20 mouse cellular contexts compared by ENCODE assay signal in the genomic region with DNA sequence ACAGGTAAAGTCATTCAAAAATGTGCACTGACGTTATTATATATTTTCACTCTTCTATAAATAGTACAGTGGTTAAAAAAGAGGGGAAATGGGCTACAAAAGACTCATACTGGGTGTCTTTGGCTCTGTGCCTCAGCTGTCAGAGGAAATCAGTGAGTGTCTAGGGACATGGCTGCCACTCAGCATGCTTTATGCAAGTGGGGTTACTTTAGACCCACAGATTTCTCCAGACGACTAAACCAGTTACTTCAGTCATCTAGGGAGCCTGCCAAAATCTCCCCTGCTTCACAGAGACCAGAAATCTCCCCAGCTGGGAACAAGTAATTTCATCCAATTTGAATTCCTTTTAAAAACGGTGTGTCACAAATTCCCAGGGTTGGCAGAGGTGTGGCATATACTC. TPM values are rescaled to one million over a fixed set of nuclear protein-coding genes. Genes with fewer than 3 reads are reported as not detected.
DNase-seq lines count a peak whose midpoint lies in the region; ATAC-seq and TF ChIP-seq lines count a peak whose summit lies in the region.
"Had no signal": no experiment of that assay in that cellular context is flagged by ENCODE, and none has a peak within 500 bp of the region (broad histone marks: within the 10 kb centered on the region; RNA-seq: fewer than 3 reads in every experiment).

No protein-coding gene starts in this region.

- no peak overlapping the region for H3K27ac ChIP-seq in hindbrain, embryonic 13.5 days
- no peak overlapping the region for H3K27ac ChIP-seq in hindbrain, embryonic 11.5 days (ENCODE audit: low read depth, low read length)
- no peak overlapping the region; the same call in 1 of the 2 replicates for H3K27ac ChIP-seq in layer of hippocampus, adult 2 months
- H3K27ac ChIP-seq: embryonic facial prominence, embryonic 15.5 days; hindbrain, embryonic 10.5 days; intestine, embryonic 15.5 days; kidney, embryonic 15.5 days; liver, embryonic 13.5 days; neural tube, embryonic 13.5 days; stomach, postnatal 0 days had no signal

- DNase-seq in cerebellum, adult 9-11 months: peak; percentile 22
- DNase-seq in cerebellum, postnatal 36 days: no peak
- DNase-seq in hindbrain, embryonic 11.5 days (ENCODE audit: low spot score): no peak
- DNase-seq in 3T3-L1 (ENCODE audit: low read depth, low spot score) (peak; percentile 12), Patski (ENCODE audit: low read depth, low spot score) (no peak)
- DNase-seq in embryo, embryonic 11 days: no peak
- DNase-seq in layer of hippocampus, adult 2 months (ENCODE audit: low spot score in 2 of 2): no peak
- DNase-seq: adrenal gland, adult 2 months; gastrocnemius, postnatal 14 days; layer of hippocampus, postnatal 36 days; liver, embryonic 13.5 days; right cerebral cortex, postnatal 25 days; thymus, postnatal 14 days had no signal

- 0 out of 2 replicates have a peak, but pooled peaks have one; percentile 39 for ATAC-seq in hindbrain, embryonic 13.5 days (ENCODE audit: low FRiP score)
- no peak for ATAC-seq in hindbrain, embryonic 11.5 days (ENCODE audit: low FRiP score)
- ATAC-seq in Patski: peak; percentile 14
- ATAC-seq: intestine, embryonic 15.5 days had no signal

- 54% methylated on average over 3 of the region's 3 CpGs for WGBS in hindbrain, embryonic 13.5 days
- WGBS in hindbrain, embryonic 11.5 days: 69% methylated on average over 3 of the region's 3 CpGs

- POLR2A ChIA-PET in Patski (lab: Charles Lee): interaction anchor here (1.2 kb wide), 1 partner anchor 29 kb away, joined by 3 read pairs; no protein-coding TSS in a partner anchor

- no peak for TF ChIP-seq CTCF in Patski (IDR thresholded peaks at IDR 0.05)
- TF ChIP-seq CTCF in layer of hippocampus, adult 2 months (conservative IDR thresholded peaks at IDR 0.05): no peak

- no peaks in the 10 kb centered on the region for H3K9me3 ChIP-seq in hindbrain, embryonic 13.5 days
- no peaks in the 10 kb centered on the region for H3K9me3 ChIP-seq in hindbrain, embryonic 11.5 days (ENCODE audit: control insufficient read depth, low read length)
- H3K9me3 ChIP-seq: embryonic facial prominence, embryonic 15.5 days; hindbrain, embryonic 10.5 days; intestine, embryonic 15.5 days; kidney, embryonic 15.5 days; liver, embryonic 13.5 days; neural tube, embryonic 13.5 days had no signal

- H3K4me3 ChIP-seq in hindbrain, embryonic 13.5 days: no peak overlapping the region
- no peak overlapping the region for H3K4me3 ChIP-seq in hindbrain, embryonic 11.5 days (ENCODE audit: low read depth, low read length)
- H3K4me3 ChIP-seq in layer of hippocampus, adult 2 months: no peak overlapping the region
- H3K4me3 ChIP-seq: embryonic facial prominence, embryonic 15.5 days; hindbrain, embryonic 10.5 days; intestine, embryonic 15.5 days; kidney, embryonic 15.5 days; liver, embryonic 13.5 days; neural tube, embryonic 13.5 days had no signal

- CTCF ChIA-PET in Patski (lab: Charles Lee): no interaction called here

- in situ Hi-C loops in Patski (cut with MboI; ENCODE audit: low pct_unique_long_range_greater_than_20kb): loop anchor here (10.0 kb wide), 1 partner anchor 707 kb away; no protein-coding TSS in a partner anchor

- H3K9ac ChIP-seq in hindbrain, embryonic 13.5 days: no peak overlapping the region
- H3K9ac ChIP-seq in hindbrain, embryonic 11.5 days (ENCODE audit: low read depth, low read length): no peak overlapping the region
- H3K9ac ChIP-seq: embryonic facial prominence, embryonic 15.5 days; intestine, embryonic 15.5 days; kidney, embryonic 15.5 days; liver, embryonic 13.5 days; neural tube, embryonic 13.5 days had no signal

- no peaks in the 10 kb centered on the region for H3K4me1 ChIP-seq in hindbrain, embryonic 13.5 days (replicated peaks)
- no peaks in the 10 kb centered on the region for H3K4me1 ChIP-seq in hindbrain, embryonic 11.5 days (replicated peaks; ENCODE audit: control insufficient read depth, insufficient read depth, low read length)
- H3K4me1 ChIP-seq: hindbrain, embryonic 10.5 days; intestine, embryonic 15.5 days; kidney, embryonic 15.5 days; liver, embryonic 13.5 days; neural tube, embryonic 13.5 days had no signal

- H3K27me3 ChIP-seq in hindbrain, embryonic 13.5 days: no peaks in the 10 kb centered on the region
- H3K27me3 ChIP-seq in hindbrain, embryonic 11.5 days (ENCODE audit: control insufficient read depth, insufficient read depth, low read length): no peaks in the 10 kb centered on the region
- H3K27me3 ChIP-seq in Patski: no peaks in the 10 kb centered on the region
- H3K27me3 ChIP-seq: embryonic facial prominence, embryonic 15.5 days; intestine, embryonic 15.5 days; kidney, embryonic 15.5 days; liver, embryonic 13.5 days; neural tube, embryonic 13.5 days had no signal

- no peak overlapping the region for H3K4me2 ChIP-seq in hindbrain, embryonic 13.5 days
- H3K4me2 ChIP-seq in hindbrain, embryonic 11.5 days (replicated peaks; ENCODE audit: low read depth, low read length): no peak overlapping the region
- H3K4me2 ChIP-seq: embryonic facial prominence, embryonic 15.5 days; intestine, embryonic 15.5 days; kidney, embryonic 15.5 days; liver, embryonic 13.5 days; neural tube, embryonic 13.5 days had no signal

- H3K36me3 ChIP-seq in hindbrain, embryonic 13.5 days: peaks cover 11% of the 10 kb centered on the region
- H3K36me3 ChIP-seq in hindbrain, embryonic 11.5 days (ENCODE audit: control insufficient read depth, insufficient read depth, low read length): no peaks in the 10 kb centered on the region
- H3K36me3 ChIP-seq: embryonic facial prominence, embryonic 15.5 days; intestine, embryonic 15.5 days had no signal

RNA-seq across cellular contexts. Expression of a gene that starts 45.4 kb away (rescaled TPM):
- polyA plus RNA-seq in hindbrain, embryonic 13.5 days (2015; fragmentation: Nextera tagmentation; extraction: Ambion mirVana): 9.7 and 10.3 TPM in 2 replicates
- 7.5 and 7.8 TPM in 2 replicates for polyA plus RNA-seq in hindbrain, embryonic 11.5 days (2014; fragmentation: Nextera tagmentation; extraction: Ambion mirVana)
- 9.1 TPM for polyA plus RNA-seq in Patski (2021)
- 100 to 1,000 TPM; 103 to 109 TPM for total RNA-seq in layer of hippocampus, adult 2 months (2021)

RNA-seq across cellular contexts. Expression of a gene that starts 59.9 kb away (rescaled TPM):
- polyA plus RNA-seq in hindbrain, embryonic 13.5 days (2015; fragmentation: Nextera tagmentation; extraction: Ambion mirVana): 156 and 158 TPM in 2 replicates
- 142 and 183 TPM in 2 replicates for polyA plus RNA-seq in hindbrain, embryonic 11.5 days (2014; fragmentation: Nextera tagmentation; extraction: Ambion mirVana)
- polyA plus RNA-seq in Patski (2021): 50.6 TPM
- 10 to 100 TPM; 71.1 to 74.4 TPM for total RNA-seq in layer of hippocampus, adult 2 months (2021)

Comparison
In these comparisons a context has a peak if more than half of its experiments do, and no peak if none do; other contexts are left out.
1. DNase-seq: peak in cerebellum, adult 9-11 months (single experiment) and 3T3-L1 (single experiment); none in cerebellum, postnatal 36 days (0 of 2), hindbrain, embryonic 11.5 days (single experiment), Patski (single experiment), embryo, embryonic 11 days (single experiment) and layer of hippocampus, adult 2 months (0 of 2).